Mouse (Mus musculus) forebrain, embryonic 16.5 days (tissue): Measurements from ENCODE around the gene Mxra8. TPM values are rescaled to one million over a fixed set of nuclear protein-coding genes. Genes with fewer than 3 reads are reported as not detected.
A peak's percentile ranks its signal among the peaks of the same experiment; 100 is the strongest.

Experiments
- ATAC-seq: fragments of 200-750 bp; cut with Nextera tagmentation; 2 replicates; pipeline ENCODE4 v1.8.0; 2017; ENCODE audit warnings: mild to moderate bottlenecking, moderate library complexity
- H3K27ac ChIP-seq: fragments of 300-500 bp; sonication (generic); 2 replicates; pipeline ENCODE4 v1.5.1; 2014; ENCODE audit warnings: low read length, control low read depth
- H3K27me3 ChIP-seq: fragments of 300-500 bp; sonication (generic); replicated peaks from 2 replicates; pipeline ENCODE4 v1.6.1; 2014; ENCODE audit warnings: low read length; ENCODE audit not compliant: control insufficient read depth, insufficient read depth
- H3K36me3 ChIP-seq: fragments of 300-500 bp; sonication (generic); 2 replicates; pipeline ENCODE4 v1.6.1; 2014; ENCODE audit not compliant: control insufficient read depth, insufficient read depth
- H3K4me1 ChIP-seq: fragments of 300-500 bp; sonication (generic); replicated peaks from 2 replicates; pipeline ENCODE4 v1.6.1; 2014; ENCODE audit warnings: low read length; ENCODE audit not compliant: control insufficient read depth, insufficient read depth
- H3K4me2 ChIP-seq: fragments of 300-500 bp; sonication (generic); 2 replicates; pipeline ENCODE4 v1.6.1; 2014; ENCODE audit warnings: mild to moderate bottlenecking, low read length, control low read depth
- H3K4me3 ChIP-seq: fragments of 300-500 bp; sonication (generic); replicated peaks from 2 replicates; pipeline ENCODE4 v1.5.1; 2014; ENCODE audit warnings: mild to moderate bottlenecking, low read length, control low read depth
- H3K9ac ChIP-seq: fragments of 300-500 bp; sonication (generic); replicated peaks from 2 replicates; pipeline ENCODE4 v1.6.1; 2014; ENCODE audit warnings: low read depth, low read length, control low read depth
- H3K9me3 ChIP-seq: fragments of 300-500 bp; sonication (generic); 2 replicates; pipeline ENCODE4 v1.6.1; 2016; ENCODE audit warnings: low read length; ENCODE audit not compliant: control insufficient read depth
- WGBS: fragments of 180-500 bp; shearing (Covaris S2); extraction: QIAGEN DNeasy Blood & Tissue Kit; methylation state at CpG from one replicate; pipeline ENCODE4 v1.1.7; 2014; 5-methylcytosine and 5-hydroxymethylcytosine counted together
- polyA plus RNA-seq: library from polyadenylated mRNA; unstranded; fragments of >200 nt; fragmentation: Nextera tagmentation; extraction: Ambion mirVana; gene quantifications from 2 replicates; pipeline ENCODE4 v1.2.1, GENCODE M21; 2015

Gene Mxra8
- polyA plus RNA-seq, 1 experiment from 2014 or later = 16.9 TPM

- H3K4me1 ChIP-seq = peaks cover 16% of the 10 kb centered on the region
- peak within 1 kb of the TSS; percentile 98 for H3K4me2 ChIP-seq
- no peaks in the 10 kb centered on the region for H3K9me3 ChIP-seq
- peak within 1 kb of the TSS; percentile 73 for H3K4me3 ChIP-seq
- under 1% methylated on average over 63 of the region's 63 CpGs for WGBS
- peak within 1 kb of the TSS; percentile 77 for H3K9ac ChIP-seq
- H3K36me3 ChIP-seq = peaks cover 15% of the 10 kb centered on the region
- no peaks in the 10 kb centered on the region for H3K27me3 ChIP-seq
- peak; percentile 98 for ATAC-seq
- H3K27ac ChIP-seq = peak within 1 kb of the TSS; percentile 71
Observed at GRCm38 (mm10) chr4:155869317-155870033, 30.0 kb downstream of the Mxra8 start, which contains the start of the genes Cptp and Ints11. Gene Cptp (minus strand): TSS chr4:155869440. Gene Ints11 (plus strand): TSS chr4:155869546.

GRCm38 (mm10) chr4:155871404-155871803 is 31.9 kb downstream of the Mxra8 start:
- ATAC-seq = no peak
- H3K4me2 ChIP-seq = no peak overlapping the region
- H3K9ac ChIP-seq = no peak overlapping the region
- no peak overlapping the region for H3K27ac ChIP-seq
- WGBS = 93% methylated on average over 7 of the region's 7 CpGs
- H3K4me1 ChIP-seq = peaks cover 16% of the 10 kb centered on the region
- no peak overlapping the region for H3K4me3 ChIP-seq
- H3K27me3 ChIP-seq = no peaks in the 10 kb centered on the region
- peaks cover 19% of the 10 kb centered on the region for H3K36me3 ChIP-seq
- no peaks in the 10 kb centered on the region for H3K9me3 ChIP-seq

GRCm38 (mm10) chr4:155883587-155883986 is 44.1 kb downstream of the Mxra8 start:
- H3K27ac ChIP-seq = no peak overlapping the region
- H3K4me1 ChIP-seq = no peaks in the 10 kb centered on the region
- no peak overlapping the region for H3K9ac ChIP-seq
- 86% methylated on average over 3 of the region's 3 CpGs for WGBS
- H3K9me3 ChIP-seq = no peaks in the 10 kb centered on the region
- H3K4me3 ChIP-seq = no peak overlapping the region
- H3K27me3 ChIP-seq = no peaks in the 10 kb centered on the region
- no peak for ATAC-seq
- H3K36me3 ChIP-seq = peaks cover 17% of the 10 kb centered on the region
- H3K4me2 ChIP-seq = no peak overlapping the region

- Histone ChIP-seq H3K36me3 (peaks cover 23% of the 10 kb centered on the region), H3K27ac (no peak overlapping the region), H3K4me3 (no peak overlapping the region), H3K27me3 (no peaks in the 10 kb centered on the region), H3K9me3 (no peaks in the 10 kb centered on the region), H3K4me2 (no peak overlapping the region), H3K4me1 (peaks cover 16% of the 10 kb centered on the region), H3K9ac (no peak overlapping the region)
- 94% methylated on average over 5 of the region's 5 CpGs for WGBS
- ATAC-seq = no peak
Observed at GRCm38 (mm10) chr4:155886330-155886729, 46.9 kb downstream of the Mxra8 start.

GRCm38 (mm10) chr4:155887674-155888073 is 48.2 kb downstream of the Mxra8 start:
- Histone ChIP-seq H3K4me2 (no peak overlapping the region), H3K4me1 (peaks cover 16% of the 10 kb centered on the region), H3K9ac (no peak overlapping the region), H3K27ac (no peak overlapping the region), H3K4me3 (no peak overlapping the region), H3K9me3 (no peaks in the 10 kb centered on the region), H3K27me3 (no peaks in the 10 kb centered on the region), H3K36me3 (peaks cover 23% of the 10 kb centered on the region)
- WGBS = 90% methylated on average over 10 of the region's 10 CpGs
- no peak for ATAC-seq

GRCm38 (mm10) chr4:155888181-155888580 is 48.7 kb downstream of the Mxra8 start:
- peaks cover 23% of the 10 kb centered on the region for H3K36me3 ChIP-seq
- 93% methylated on average over 9 of the region's 9 CpGs for WGBS

GRCm38 (mm10) chr4:155889316-155889715 is 49.8 kb downstream of the Mxra8 start:
- Histone ChIP-seq H3K27ac (no peak overlapping the region), H3K27me3 (no peaks in the 10 kb centered on the region), H3K9me3 (no peaks in the 10 kb centered on the region), H3K4me2 (no peak overlapping the region), H3K4me1 (peaks cover 32% of the 10 kb centered on the region), H3K36me3 (peaks cover 23% of the 10 kb centered on the region), H3K4me3 (no peak overlapping the region), H3K9ac (no peak overlapping the region)
- WGBS = 85% methylated on average over 5 of the region's 5 CpGs
- no peak for ATAC-seq

More at GRCm38 (mm10) chr4:155888181-155888580, 48.7 kb downstream of the Mxra8 start:
- ATAC-seq = no peak
- H3K4me1 ChIP-seq = peaks cover 21% of the 10 kb centered on the region
- no peak overlapping the region for H3K4me3 ChIP-seq
- H3K27ac ChIP-seq = no peak overlapping the region
- H3K27me3 ChIP-seq = no peaks in the 10 kb centered on the region
- H3K4me2 ChIP-seq = no peak overlapping the region
- H3K9me3 ChIP-seq = no peaks in the 10 kb centered on the region
- no peak overlapping the region for H3K9ac ChIP-seq

GRCm38 (mm10) chr4:155891011-155891471 is 51.6 kb downstream of the Mxra8 start:
- 0% methylated on average over 34 of the region's 34 CpGs for WGBS

GRCm38 (mm10) chr4:155891551-155892001 is 52.1 kb downstream of the Mxra8 start, which contains the start of the genes Pusl1 and Acap3:
Gene Pusl1 (minus strand): TSS chr4:155891781.
Gene Acap3 (plus strand): TSS chr4:155891822.
- peak within 1 kb of the TSS; percentile 98 for H3K4me2 ChIP-seq
- under 1% methylated on average over 52 of the region's 52 CpGs for WGBS
- H3K36me3 ChIP-seq = peaks cover 16% of the 10 kb centered on the region
- H3K27ac ChIP-seq = peak within 1 kb of the TSS; percentile 100
- H3K27me3 ChIP-seq = no peaks in the 10 kb centered on the region
- no peaks in the 10 kb centered on the region for H3K9me3 ChIP-seq
- H3K4me3 ChIP-seq = peak within 1 kb of the TSS; percentile 98
- peak within 1 kb of the TSS; percentile 97 for H3K9ac ChIP-seq
- peak; percentile 84 for ATAC-seq
- peaks cover 48% of the 10 kb centered on the region for H3K4me1 ChIP-seq

More at GRCm38 (mm10) chr4:155891011-155891471, 51.6 kb downstream of the Mxra8 start:
- peak overlapping the region; percentile 98 for H3K4me3 ChIP-seq
- H3K4me2 ChIP-seq = peak overlapping the region; percentile 98
- no peaks in the 10 kb centered on the region for H3K27me3 ChIP-seq
- no peak for ATAC-seq
- H3K27ac ChIP-seq = peak overlapping the region; percentile 35; the same call in 1 of the 2 replicates
- H3K4me1 ChIP-seq = peaks cover 48% of the 10 kb centered on the region
- H3K9me3 ChIP-seq = no peaks in the 10 kb centered on the region
- H3K36me3 ChIP-seq = peaks cover 13% of the 10 kb centered on the region
- H3K9ac ChIP-seq = peak overlapping the region; percentile 83
